Mouse (Mus musculus) MEL (cell line): Measurements from ENCODE around the gene Glis1.

ENCODE experiments used
- CTCF ChIP-seq, 3 experiments: IDR thresholded peaks in 2 of 3; conservative IDR thresholded peaks in 1 of 3; 2 replicates each; pipeline ENCODE4 v1.5.1; 2011 to 2012; ENCODE audit warnings: low read length in 3 of 3, low read depth in 2 of 3, mild to moderate bottlenecking in 2 of 3, improper control_type of control experiment in 1 of 3, inconsistent platforms in 1 of 3, mixed read lengths in 1 of 3, moderate library complexity in 1 of 3; ENCODE audit not compliant: control insufficient read depth in 1 of 3, insufficient read depth in 1 of 3, poor library complexity in 1 of 3, severe bottlenecking in 1 of 3
- EP300 ChIP-seq, 2 experiments: IDR thresholded peaks; 2 replicates each; pipeline ENCODE4 v1.6.1; 2011; ENCODE audit warnings: improper control_type of control experiment in 2 of 2, low read length in 2 of 2, low read depth in 1 of 2, mild to moderate bottlenecking in 1 of 2
- GATA1 ChIP-seq: IDR thresholded peaks from 2 replicates; pipeline ENCODE4 v1.6.1; 2011; ENCODE audit warnings: low read depth, low read length, improper control_type of control experiment
- HCFC1 ChIP-seq: IDR thresholded peaks from 2 replicates; pipeline ENCODE4 v1.6.1; 2012; ENCODE audit warnings: low read depth, mild to moderate bottlenecking, inconsistent platforms, low read length, improper control_type of control experiment, moderate library complexity
- MAFK ChIP-seq: IDR thresholded peaks from 2 replicates; pipeline ENCODE4 v1.6.1; 2011; ENCODE audit warnings: low read depth, mild to moderate bottlenecking, low read length, improper control_type of control experiment, borderline replicate concordance
- MAZ ChIP-seq: IDR thresholded peaks from 2 replicates; pipeline ENCODE4 v1.6.1; 2012; ENCODE audit warnings: low read depth, mild to moderate bottlenecking, inconsistent platforms, low read length, improper control_type of control experiment
- NELFE ChIP-seq: IDR thresholded peaks from 2 replicates; pipeline ENCODE4 v1.6.1; 2011; ENCODE audit warnings: low read depth, low read length, improper control_type of control experiment
- POLR2AphosphoS2 ChIP-seq: IDR thresholded peaks from 2 replicates; pipeline ENCODE4 v1.6.1; 2011; ENCODE audit warnings: low read length, improper control_type of control experiment
- RAD21 ChIP-seq: IDR thresholded peaks from 2 replicates; pipeline ENCODE4 v1.6.1; 2011; ENCODE audit warnings: mild to moderate bottlenecking, low read depth, low read length, improper control_type of control experiment
- RCOR1 ChIP-seq: IDR thresholded peaks from 2 replicates; pipeline ENCODE4 v1.6.1; 2012; ENCODE audit warnings: low read depth, mild to moderate bottlenecking, inconsistent platforms, low read length, improper control_type of control experiment
- TAL1 ChIP-seq: IDR thresholded peaks from 2 replicates; pipeline ENCODE4 v1.6.1; 2012; ENCODE audit warnings: mild to moderate bottlenecking, inconsistent platforms, low read length, moderate library complexity, mixed read lengths

DNA sequence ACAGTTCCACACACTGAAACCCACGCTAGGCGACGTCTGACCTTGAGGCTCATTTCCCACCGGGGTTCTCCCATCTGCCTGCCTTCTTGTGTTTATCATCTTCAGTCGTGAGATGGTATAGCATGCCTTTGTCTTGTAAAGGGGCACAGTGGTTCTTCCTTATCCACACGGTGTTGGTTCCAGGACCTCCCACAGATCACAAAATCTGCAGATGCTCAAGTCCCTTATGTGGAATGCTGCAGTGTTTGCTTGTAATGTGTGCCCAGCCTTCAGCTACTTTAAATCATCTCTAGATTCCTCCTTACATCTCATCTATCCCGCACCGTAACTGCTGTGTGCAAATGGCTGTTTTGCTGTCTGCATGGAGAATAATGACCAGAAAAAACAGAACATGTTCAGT is 154.7 kb downstream of the Glis1 start:
- TF ChIP-seq CTCF (IDR thresholded peaks at IDR 0.05 in 2 of 3, conservative IDR thresholded peaks at IDR 0.05 in 1 of 3; ENCODE audit: control insufficient read depth in 1 of 3, insufficient read depth in 1 of 3, low read depth in 2 of 3, low read length in 3 of 3, poor library complexity in 1 of 3, severe bottlenecking in 1 of 3) (no peak), MAZ (no peak), MAFK (no peak), RAD21 (no peak), NELFE (no peak), GATA1 (no peak), TAL1 (no peak), RCOR1 (no peak), HCFC1 (no peak), POLR2AphosphoS2 (no peak), EP300 (IDR thresholded peaks at IDR 0.05; ENCODE audit: low read depth in 1 of 2, low read length in 2 of 2) (no peak)
